Mouse (Mus musculus): Measurements from ENCODE around the gene Olfm1. TPM values are rescaled to one million over a fixed set of nuclear protein-coding genes. Genes with fewer than 3 reads are reported as not detected.

The Olfm1 gene
- polyA plus RNA-seq, 1 experiment from 2014 or later = 7.6 TPM

- peaks cover 39% of the 10 kb centered on the region for H3K27me3 ChIP-seq (ENCODE audit: control insufficient read depth, insufficient read depth, low read length)
- 34% methylated on average over 12 of the region's 12 CpGs for WGBS (ENCODE audit: insufficient replicate concordance)
- H3K36me3 ChIP-seq (ENCODE audit: control insufficient read depth, insufficient read depth, low read length) = no peaks in the 10 kb centered on the region
- H3K4me2 ChIP-seq = peak overlapping the region; percentile 93
- no peak overlapping the region for H3K27ac ChIP-seq (ENCODE audit: low read depth, low read length)
- H3K4me1 ChIP-seq (ENCODE audit: control insufficient read depth, insufficient read depth, low read length) = peaks cover 4% of the 10 kb centered on the region; the same call in 1 of the 2 replicates
- ATAC-seq (replicated peaks; ENCODE audit: insufficient number of reproducible peaks, low FRiP score, low TSS enrichment) = no peak
- H3K9ac ChIP-seq (ENCODE audit: low read depth, low read length) = no peak overlapping the region
- H3K4me3 ChIP-seq (ENCODE audit: low read depth, low read length) = peak overlapping the region; percentile 60
- H3K9me3 ChIP-seq (replicated peaks; ENCODE audit: control insufficient read depth, low read length) = no peaks in the 10 kb centered on the region
These were observed 897 bp downstream of the Olfm1 start for GRCm38 (mm10) chr2:28193690-28194087.

- H3K27ac ChIP-seq (ENCODE audit: low read depth, low read length) = no peak overlapping the region
- no peak overlapping the region for H3K4me2 ChIP-seq
- no peak overlapping the region for H3K4me3 ChIP-seq (ENCODE audit: low read depth, low read length)
- no peak for ATAC-seq (replicated peaks; ENCODE audit: insufficient number of reproducible peaks, low FRiP score, low TSS enrichment)
- no peaks in the 10 kb centered on the region for H3K36me3 ChIP-seq (ENCODE audit: control insufficient read depth, insufficient read depth, low read length)
- H3K9me3 ChIP-seq (replicated peaks; ENCODE audit: control insufficient read depth, low read length) = no peaks in the 10 kb centered on the region
- H3K4me1 ChIP-seq (ENCODE audit: control insufficient read depth, insufficient read depth, low read length) = peaks cover 4% of the 10 kb centered on the region; the same call in 1 of the 2 replicates
- no peak overlapping the region for H3K9ac ChIP-seq (ENCODE audit: low read depth, low read length)
- H3K27me3 ChIP-seq (ENCODE audit: control insufficient read depth, insufficient read depth, low read length) = peaks cover 46% of the 10 kb centered on the region
- WGBS (ENCODE audit: insufficient replicate concordance) = 30% methylated on average over 6 of the region's 6 CpGs
These were observed 2.3 kb downstream of the Olfm1 start for GRCm38 (mm10) chr2:28194962-28195617.

DNA sequence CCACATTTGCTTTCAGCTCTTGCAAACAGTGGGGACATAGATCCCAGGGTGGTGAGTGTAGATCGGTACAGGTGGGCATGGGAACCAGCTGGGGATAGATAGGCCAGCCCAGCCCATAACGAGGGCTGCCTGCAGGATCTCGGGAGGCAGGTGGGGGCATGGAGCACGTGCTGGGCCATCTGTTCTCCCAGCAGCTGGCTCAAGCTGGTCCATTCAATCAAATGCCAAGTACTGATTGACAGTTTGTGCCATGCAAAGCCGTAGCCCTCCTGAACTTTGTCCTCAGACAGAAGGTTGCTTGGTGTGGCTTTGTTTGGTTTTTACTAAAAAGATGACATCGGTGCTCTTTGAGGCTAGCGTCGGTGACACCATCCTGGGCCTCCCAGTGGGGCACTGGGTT, 2.9 kb downstream of the Olfm1 start:
- H3K4me2 ChIP-seq = no peak overlapping the region
- H3K9ac ChIP-seq (ENCODE audit: low read depth, low read length) = no peak overlapping the region
- no peak overlapping the region for H3K27ac ChIP-seq (ENCODE audit: low read depth, low read length)
- peaks cover 50% of the 10 kb centered on the region for H3K27me3 ChIP-seq (ENCODE audit: control insufficient read depth, insufficient read depth, low read length)
- H3K4me3 ChIP-seq (ENCODE audit: low read depth, low read length) = no peak overlapping the region
- H3K4me1 ChIP-seq (ENCODE audit: control insufficient read depth, insufficient read depth, low read length) = peaks cover 4% of the 10 kb centered on the region; the same call in 1 of the 2 replicates
- no peaks in the 10 kb centered on the region for H3K36me3 ChIP-seq (ENCODE audit: control insufficient read depth, insufficient read depth, low read length)
- 77% methylated on average over 8 of the region's 8 CpGs for WGBS (ENCODE audit: insufficient replicate concordance)
- no peak for ATAC-seq (replicated peaks; ENCODE audit: insufficient number of reproducible peaks, low FRiP score, low TSS enrichment)
- no peaks in the 10 kb centered on the region for H3K9me3 ChIP-seq (replicated peaks; ENCODE audit: control insufficient read depth, low read length)

- peaks cover 28% of the 10 kb centered on the region for H3K27me3 ChIP-seq (ENCODE audit: control insufficient read depth, insufficient read depth, low read length)
- H3K4me1 ChIP-seq (ENCODE audit: control insufficient read depth, insufficient read depth, low read length) = peaks cover 11% of the 10 kb centered on the region
- ATAC-seq (replicated peaks; ENCODE audit: insufficient number of reproducible peaks, low FRiP score, low TSS enrichment) = no peak
- no peak overlapping the region for H3K4me3 ChIP-seq (ENCODE audit: low read depth, low read length)
- H3K36me3 ChIP-seq (ENCODE audit: control insufficient read depth, insufficient read depth, low read length) = no peaks in the 10 kb centered on the region
- WGBS (ENCODE audit: insufficient replicate concordance) = 65% methylated on average over 3 of the region's 3 CpGs
- H3K27ac ChIP-seq (ENCODE audit: low read depth, low read length) = no peak overlapping the region
- no peak overlapping the region for H3K9ac ChIP-seq (ENCODE audit: low read depth, low read length)
- no peaks in the 10 kb centered on the region for H3K9me3 ChIP-seq (replicated peaks; ENCODE audit: control insufficient read depth, low read length)
- H3K4me2 ChIP-seq = no peak overlapping the region
These were observed 8.6 kb downstream of the Olfm1 start for GRCm38 (mm10) chr2:28201441-28201841.

DNA sequence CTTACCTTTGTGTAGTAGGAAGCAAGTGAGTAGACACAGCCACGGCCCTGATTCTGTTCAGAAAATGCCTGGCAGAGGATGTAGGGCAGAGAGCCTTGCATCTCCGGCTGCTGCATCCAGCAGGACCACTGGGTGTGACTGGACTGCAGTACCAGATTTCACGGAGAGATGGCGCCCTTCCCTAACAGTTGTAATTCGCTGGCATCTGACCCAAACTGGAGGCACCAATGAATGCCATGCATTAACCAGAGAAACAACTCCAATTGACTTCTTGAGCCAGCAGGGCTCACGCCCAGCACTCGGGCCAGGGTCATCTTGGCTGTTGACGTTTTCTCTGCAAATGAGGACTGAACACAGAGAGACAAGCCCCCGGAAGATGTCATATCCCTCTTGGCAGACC, 11.4 kb downstream of the Olfm1 start:
- peaks cover 35% of the 10 kb centered on the region for H3K27me3 ChIP-seq (ENCODE audit: control insufficient read depth, insufficient read depth, low read length)
- no peak overlapping the region for H3K4me3 ChIP-seq (ENCODE audit: low read depth, low read length)
- no peak overlapping the region for H3K4me2 ChIP-seq
- no peak overlapping the region for H3K9ac ChIP-seq (ENCODE audit: low read depth, low read length)
- ATAC-seq (replicated peaks; ENCODE audit: insufficient number of reproducible peaks, low FRiP score, low TSS enrichment) = no peak
- no peaks in the 10 kb centered on the region for H3K9me3 ChIP-seq (replicated peaks; ENCODE audit: control insufficient read depth, low read length)
- 5% methylated on average over 9 of the region's 9 CpGs for WGBS (ENCODE audit: insufficient replicate concordance)
- no peaks in the 10 kb centered on the region for H3K36me3 ChIP-seq (ENCODE audit: control insufficient read depth, insufficient read depth, low read length)
- peaks cover 11% of the 10 kb centered on the region for H3K4me1 ChIP-seq (ENCODE audit: control insufficient read depth, insufficient read depth, low read length)
- H3K27ac ChIP-seq (ENCODE audit: low read depth, low read length) = no peak overlapping the region

DNA sequence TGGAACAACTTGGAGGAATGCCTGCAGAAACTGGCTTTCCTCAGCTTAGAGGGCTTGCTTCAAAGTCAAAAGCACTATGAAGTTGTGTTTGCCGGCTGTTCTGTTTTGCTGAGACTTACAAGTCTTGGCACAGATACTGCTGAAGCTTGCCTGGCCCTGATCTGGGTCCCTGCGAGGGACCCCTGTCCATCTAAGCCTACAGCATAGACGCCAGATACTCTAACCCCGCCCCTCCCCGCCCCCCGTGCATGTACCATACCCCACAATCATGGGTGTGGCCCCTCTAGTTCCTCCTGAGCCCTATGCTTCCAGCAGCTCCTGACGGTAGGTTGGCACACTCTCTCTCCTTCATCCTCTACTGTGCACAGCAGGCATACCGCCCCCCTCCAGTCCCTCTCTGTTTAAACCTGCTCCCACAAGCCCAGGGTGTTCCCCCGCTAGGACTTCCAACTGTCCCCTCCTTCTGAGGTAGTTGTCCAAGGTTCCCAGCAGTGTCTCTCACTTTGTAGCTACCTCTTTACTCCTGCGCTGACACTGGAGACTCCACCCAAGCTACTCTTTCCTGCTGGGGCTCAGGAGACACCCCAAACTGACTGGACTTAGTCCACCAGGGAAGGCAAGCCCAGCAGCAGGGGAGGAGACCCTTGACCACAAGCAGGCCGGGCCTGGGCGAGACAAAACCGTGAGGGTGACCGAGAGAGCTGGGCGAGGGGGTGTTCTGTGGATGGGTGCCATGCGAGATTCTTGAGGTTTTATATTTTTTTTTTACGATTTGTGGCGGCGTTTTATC, 12.1 kb downstream of the Olfm1 start:
- Histone ChIP-seq H3K4me3 (ENCODE audit: low read depth, low read length) (peak overlapping the region; percentile 59), H3K4me1 (ENCODE audit: control insufficient read depth, insufficient read depth, low read length) (peaks cover 11% of the 10 kb centered on the region), H3K27ac (ENCODE audit: low read depth, low read length) (no peak overlapping the region), H3K4me2 (peak overlapping the region; percentile 99), H3K36me3 (ENCODE audit: control insufficient read depth, insufficient read depth, low read length) (no peaks in the 10 kb centered on the region), H3K9me3 (replicated peaks; ENCODE audit: control insufficient read depth, low read length) (no peaks in the 10 kb centered on the region), H3K9ac (ENCODE audit: low read depth, low read length) (no peak overlapping the region), H3K27me3 (ENCODE audit: control insufficient read depth, insufficient read depth, low read length) (peaks cover 30% of the 10 kb centered on the region)
- WGBS (ENCODE audit: insufficient replicate concordance) = 10% methylated on average over 19 of the region's 19 CpGs
- no peak for ATAC-seq (replicated peaks; ENCODE audit: insufficient number of reproducible peaks, low FRiP score, low TSS enrichment)

GRCm38 (mm10) chr2:28205467-28205805, 12.6 kb downstream of the Olfm1 start:
- no peak overlapping the region for H3K27ac ChIP-seq (ENCODE audit: low read depth, low read length)
- peaks cover 11% of the 10 kb centered on the region for H3K4me1 ChIP-seq (ENCODE audit: control insufficient read depth, insufficient read depth, low read length)
- H3K9me3 ChIP-seq (replicated peaks; ENCODE audit: control insufficient read depth, low read length) = no peaks in the 10 kb centered on the region
- ATAC-seq (replicated peaks; ENCODE audit: insufficient number of reproducible peaks, low FRiP score, low TSS enrichment) = peak; percentile 64
- H3K4me3 ChIP-seq (ENCODE audit: low read depth, low read length) = peak overlapping the region; percentile 59
- H3K27me3 ChIP-seq (ENCODE audit: control insufficient read depth, insufficient read depth, low read length) = peaks cover 25% of the 10 kb centered on the region
- H3K4me2 ChIP-seq = peak overlapping the region; percentile 99
- under 1% methylated on average over 45 of the region's 49 CpGs for WGBS (ENCODE audit: insufficient replicate concordance)
- peak overlapping the region; percentile 67; the same call in 1 of the 2 replicates for H3K9ac ChIP-seq (ENCODE audit: low read depth, low read length)
- H3K36me3 ChIP-seq (ENCODE audit: control insufficient read depth, insufficient read depth, low read length) = no peaks in the 10 kb centered on the region

GRCm38 (mm10) chr2:28205870-28206421, 13.2 kb downstream of the Olfm1 start:
- Histone ChIP-seq H3K4me3 (ENCODE audit: low read depth, low read length) (peak overlapping the region; percentile 59), H3K36me3 (ENCODE audit: control insufficient read depth, insufficient read depth, low read length) (no peaks in the 10 kb centered on the region), H3K9ac (ENCODE audit: low read depth, low read length) (peak overlapping the region; percentile 67), H3K4me2 (peak overlapping the region; percentile 99), H3K27me3 (ENCODE audit: control insufficient read depth, insufficient read depth, low read length) (peaks cover 25% of the 10 kb centered on the region), H3K4me1 (ENCODE audit: control insufficient read depth, insufficient read depth, low read length) (peaks cover 11% of the 10 kb centered on the region), H3K9me3 (replicated peaks; ENCODE audit: control insufficient read depth, low read length) (no peaks in the 10 kb centered on the region), H3K27ac (ENCODE audit: low read depth, low read length) (no peak overlapping the region)
- WGBS (ENCODE audit: insufficient replicate concordance) = 1% methylated on average over 37 of the region's 51 CpGs
- peak; percentile 13; the same call in 1 of the 2 replicates for ATAC-seq (replicated peaks; ENCODE audit: insufficient number of reproducible peaks, low FRiP score, low TSS enrichment)
